Mouse (Mus musculus) left cerebral cortex, postnatal 4 days (tissue): ENCODE measurements at regions not wholly inside any gene's neighbourhood (a gene's known extent, or its start where the extent isn't known, plus 50 kb on each side); places are given as distances from the start of the nearest gene placed in this dataset.
A peak's percentile ranks its signal among the peaks of the same experiment; 100 is the strongest.

Source experiments
- DNase-seq: peaks from one replicate; pipeline ENCODE4 v3.0.0-alpha.2; 2022
- intact Hi-C: fragments of 180-260 bp; cut with DNase I; formaldehyde crosslinking; loops from one replicate; pipeline ENCODE4 v1.15.1; 2025

DNA sequence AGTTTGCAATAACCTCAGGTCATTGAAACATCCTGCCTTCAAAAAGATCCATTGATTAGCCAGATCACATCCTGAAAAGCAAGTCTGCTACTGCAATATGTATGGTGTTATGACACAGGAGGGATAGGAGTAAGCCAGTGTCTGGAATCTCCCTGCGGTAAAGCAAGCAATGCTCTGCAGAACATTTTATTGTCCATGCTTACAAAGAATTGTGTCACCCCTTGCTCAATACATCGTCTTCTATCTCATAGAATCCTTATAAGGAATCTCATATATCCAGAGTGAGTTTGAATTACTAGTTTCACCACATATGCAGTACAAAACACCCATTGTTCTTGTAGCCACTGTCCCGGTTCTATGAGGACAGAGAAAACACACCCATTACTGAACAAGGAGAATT, 162.1 kb upstream of the Usp25 start:
- no peak for DNase-seq
- intact Hi-C loops, result loop anchor here (5.0 kb wide), 1 partner anchor 474 kb away; no protein-coding TSS in a partner anchor

DNA sequence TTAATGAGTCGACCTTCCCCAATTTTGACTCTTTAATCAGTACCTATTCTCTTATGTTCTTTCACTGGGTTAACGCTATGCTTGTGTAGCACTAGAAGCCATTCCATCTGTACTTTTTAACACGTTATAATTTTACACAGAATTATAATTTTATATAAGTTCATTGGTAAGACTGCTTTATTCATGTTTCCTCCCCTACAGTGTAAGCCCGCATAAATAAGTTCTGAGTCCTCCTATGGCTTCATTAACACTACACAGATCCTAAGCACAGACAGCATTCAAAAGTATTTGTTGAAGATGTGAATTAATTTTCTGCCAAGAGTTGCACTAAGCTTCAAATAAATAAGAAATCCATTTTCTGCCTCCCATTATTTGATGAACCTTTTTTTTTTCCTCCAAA, 176.1 kb upstream of the Usp25 start:
- no peak for DNase-seq
- intact Hi-C loops, result no loop called here

DNA sequence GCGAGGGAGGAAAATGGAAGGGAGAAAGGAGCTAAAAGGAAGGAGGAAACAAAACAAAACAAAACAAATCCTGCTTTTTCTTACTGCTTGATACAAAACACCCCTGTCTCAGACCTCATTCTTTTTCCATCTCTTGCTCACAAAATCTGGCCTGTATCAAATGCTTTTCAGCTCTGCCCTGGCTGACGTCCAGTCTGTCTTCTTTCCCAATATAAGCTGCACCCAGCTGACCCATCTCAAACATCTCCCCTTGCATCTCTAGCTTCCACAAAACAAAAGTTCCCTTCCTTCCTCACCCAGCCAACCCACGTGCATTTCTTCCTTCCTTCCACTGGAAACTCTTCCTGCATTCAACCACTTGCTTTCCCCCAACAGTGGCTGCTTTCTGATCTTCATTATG, 183.1 kb upstream of the Usp25 start:
- DNase-seq, result peak; percentile 14
- intact Hi-C loops, result no loop called here

DNA sequence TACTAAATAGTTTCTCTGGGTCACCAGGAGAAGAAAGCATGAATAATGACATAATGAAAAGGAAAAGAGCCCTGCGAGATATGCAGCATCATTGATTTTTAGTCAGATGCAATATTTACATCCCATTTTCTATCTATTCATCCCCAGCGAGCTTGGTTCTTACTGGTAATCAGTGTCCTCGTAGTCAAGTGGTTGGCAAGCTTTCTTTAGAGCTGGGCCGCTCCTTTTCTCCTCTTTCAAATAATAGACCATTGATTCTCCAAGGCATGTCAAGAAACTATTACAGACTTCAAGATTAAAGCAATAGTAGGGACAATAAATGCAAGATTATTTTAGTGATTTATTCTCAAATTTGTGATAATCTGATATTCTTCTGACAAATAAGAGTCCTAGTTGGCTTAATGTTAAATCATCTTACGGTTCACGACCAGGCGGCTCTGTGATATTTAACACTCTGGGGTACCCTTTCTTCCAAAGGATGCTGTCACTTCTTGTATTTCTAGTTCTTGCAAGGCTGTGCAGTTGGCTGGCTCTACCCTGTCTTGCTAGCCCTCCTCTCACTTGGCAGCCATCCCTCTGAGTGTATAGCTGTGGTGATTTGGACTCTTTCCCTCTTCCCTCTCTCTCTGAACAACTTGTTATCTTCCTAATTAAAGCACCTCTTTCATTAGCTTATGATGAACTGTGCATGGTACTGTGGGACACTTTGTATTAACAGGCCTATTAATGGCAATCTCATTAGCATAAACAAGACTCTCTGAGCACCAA, 185.6 kb upstream of the Usp25 start:
- intact Hi-C loops, result no loop called here

DNA sequence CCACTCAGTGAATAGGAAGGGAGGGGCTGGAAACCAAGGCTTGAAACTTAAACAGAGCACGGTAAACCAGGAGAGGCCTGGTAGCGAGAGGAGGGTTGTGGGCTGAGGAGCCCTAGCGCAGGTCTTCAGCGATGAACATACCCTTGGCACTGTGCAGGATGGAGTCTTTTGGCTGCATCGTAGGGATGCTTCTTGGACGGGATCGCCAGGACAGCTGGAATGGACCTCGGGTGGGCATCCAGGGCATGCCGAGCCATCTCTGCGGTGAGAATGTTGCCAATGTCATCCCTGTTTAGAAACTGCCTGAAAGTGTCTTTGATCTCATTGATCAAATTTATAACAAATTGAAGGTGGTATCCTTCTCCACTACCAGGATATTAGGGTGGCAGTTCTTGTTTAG, 192.2 kb upstream of the Usp25 start:
- DNase-seq, result peak; percentile 43
- intact Hi-C loops, result no loop called here

More for the DNA sequence above, 185.6 kb upstream of the Usp25 start:
- peak; percentile 73 for DNase-seq

DNA sequence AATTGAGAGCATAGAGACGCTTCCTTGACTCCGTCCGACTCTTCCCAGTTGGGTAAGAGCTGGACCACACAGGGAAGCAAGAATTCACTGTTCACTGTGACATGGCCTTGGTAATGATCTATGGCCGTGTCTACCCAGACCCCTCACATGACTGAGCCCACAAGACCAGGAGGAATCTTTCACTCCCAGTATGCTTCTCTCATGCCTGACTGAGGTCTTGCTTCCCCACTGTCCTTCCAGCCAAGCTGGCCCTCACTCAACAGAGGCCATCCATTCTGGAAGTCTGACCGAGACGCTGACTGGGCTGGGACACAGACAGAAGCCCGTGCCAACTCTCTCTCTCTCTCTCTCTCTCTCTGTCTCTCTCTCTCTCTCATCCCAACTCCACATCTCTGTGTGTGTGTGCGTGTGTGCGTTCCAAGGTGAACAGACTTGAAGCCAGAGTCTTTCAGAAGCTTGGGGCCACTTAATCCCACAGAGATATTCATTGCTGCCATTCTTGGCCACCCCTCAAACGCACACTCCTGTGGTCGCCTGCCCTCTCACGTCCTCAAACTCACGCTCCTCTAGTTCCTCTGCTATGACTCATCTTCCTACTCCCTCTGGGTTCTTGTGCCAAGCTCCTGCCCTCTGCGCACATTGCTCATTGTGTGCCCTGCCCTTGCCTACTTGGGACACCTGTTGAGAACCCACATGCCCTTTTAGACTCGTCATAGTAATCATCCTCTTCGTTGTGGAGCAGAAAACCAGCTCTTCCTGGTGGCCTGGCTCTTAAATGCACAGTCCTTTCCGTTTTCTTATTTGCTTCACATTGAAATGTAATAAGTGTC, 197.2 kb upstream of the Usp25 start:
- intact Hi-C loops, result no loop called here
- no peak for DNase-seq

DNA sequence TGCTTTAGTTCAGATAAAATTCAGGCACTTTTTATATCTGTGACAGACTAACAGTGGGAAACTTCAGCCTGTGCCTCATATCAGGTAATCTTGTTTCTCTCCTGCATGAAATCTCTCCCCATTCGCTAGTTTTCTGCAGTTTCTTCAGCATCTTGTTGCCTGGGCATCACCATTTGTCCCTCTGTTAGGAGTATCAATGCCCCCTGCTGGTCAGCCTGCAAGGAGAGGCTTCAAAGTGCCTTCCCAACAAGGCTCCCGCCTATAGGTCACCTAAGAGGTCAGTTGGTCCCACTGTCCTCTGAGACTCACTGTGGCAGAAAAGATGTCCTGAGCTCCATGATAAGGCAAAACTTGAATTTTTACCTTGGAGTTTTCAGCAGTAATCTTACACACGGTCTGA, 209.8 kb upstream of the Usp25 start:
- peak; percentile 15 for DNase-seq
- intact Hi-C loops, result no loop called here

DNA sequence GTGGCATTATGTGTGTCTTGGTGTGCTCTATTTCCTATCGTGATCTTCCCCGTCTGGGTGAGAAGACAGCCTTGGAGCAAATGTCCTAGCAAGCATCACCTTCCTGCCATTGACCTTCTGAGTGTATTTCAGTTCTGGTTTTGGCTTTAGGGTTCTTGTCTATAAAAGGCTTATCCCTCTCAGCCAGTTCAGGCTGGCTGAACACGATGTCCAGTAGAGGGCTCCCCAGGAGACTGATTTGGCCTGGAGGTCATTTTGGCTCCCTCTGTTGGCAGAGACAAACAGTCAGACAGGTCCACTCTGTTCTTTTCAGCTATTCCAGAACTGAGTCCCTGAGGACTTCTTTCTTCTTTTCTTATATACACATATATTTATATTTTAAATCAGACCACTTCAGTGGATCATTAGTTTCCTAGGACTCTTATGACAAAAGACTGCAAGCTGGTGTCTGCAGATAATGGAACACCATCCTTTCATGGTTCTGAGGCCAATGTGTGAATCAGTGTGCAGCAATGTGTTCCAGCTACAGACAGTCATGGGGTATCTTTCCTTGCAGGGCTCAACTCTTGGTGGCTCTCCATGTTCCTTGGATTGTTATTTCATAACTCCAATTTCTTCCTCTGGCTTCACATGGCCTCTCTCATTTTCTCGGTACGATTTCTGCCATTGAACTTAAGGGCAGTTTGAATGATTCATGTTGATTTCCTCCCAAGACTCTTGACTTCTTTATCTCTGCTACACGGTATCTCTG, 226.9 kb upstream of the Usp25 start:
- DNase-seq, result peak; percentile 27
- intact Hi-C loops, result no loop called here

DNA sequence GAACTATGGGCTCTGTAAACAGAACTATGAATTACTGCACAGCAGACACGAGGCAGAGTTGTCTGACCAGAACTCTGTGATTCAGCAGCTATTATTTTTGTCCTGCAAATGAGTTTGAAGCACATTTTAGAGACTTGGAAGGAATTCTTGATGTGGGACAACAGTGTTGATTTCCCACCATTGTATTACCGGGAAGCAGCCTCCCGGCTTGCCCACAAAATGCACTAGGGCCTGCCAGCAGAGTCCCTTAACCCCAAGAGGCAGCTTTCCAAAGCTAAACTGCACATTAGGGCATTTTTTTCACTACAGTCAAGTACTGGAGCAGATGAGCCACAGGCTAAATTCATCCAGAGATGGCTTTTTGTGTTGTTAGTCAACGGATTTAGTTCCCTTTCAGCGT, 230.8 kb upstream of the Usp25 start:
- intact Hi-C loops, result no loop called here

DNA sequence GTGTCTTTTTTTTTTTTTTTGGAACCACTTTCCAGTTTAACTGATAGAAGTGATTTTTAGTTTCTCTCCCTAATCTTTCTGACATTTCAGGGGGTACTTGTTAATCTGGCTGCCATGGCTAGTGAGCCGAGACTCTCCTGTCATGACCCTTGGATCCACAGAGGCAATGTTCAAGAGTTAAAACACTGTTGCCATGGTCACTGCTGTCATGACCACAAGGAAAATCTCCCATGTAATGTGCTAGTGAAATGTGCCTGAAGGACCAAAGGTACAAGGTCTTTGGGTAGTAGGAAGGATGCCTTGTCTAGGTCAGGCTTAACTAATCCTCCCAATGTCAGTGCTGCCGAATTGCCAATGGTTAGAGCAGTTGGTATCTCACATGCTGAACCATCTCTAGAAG, 237.7 kb upstream of the Usp25 start:
- intact Hi-C loops, result no loop called here

More for the DNA sequence above, 230.8 kb upstream of the Usp25 start:
- DNase-seq, result no peak

DNA sequence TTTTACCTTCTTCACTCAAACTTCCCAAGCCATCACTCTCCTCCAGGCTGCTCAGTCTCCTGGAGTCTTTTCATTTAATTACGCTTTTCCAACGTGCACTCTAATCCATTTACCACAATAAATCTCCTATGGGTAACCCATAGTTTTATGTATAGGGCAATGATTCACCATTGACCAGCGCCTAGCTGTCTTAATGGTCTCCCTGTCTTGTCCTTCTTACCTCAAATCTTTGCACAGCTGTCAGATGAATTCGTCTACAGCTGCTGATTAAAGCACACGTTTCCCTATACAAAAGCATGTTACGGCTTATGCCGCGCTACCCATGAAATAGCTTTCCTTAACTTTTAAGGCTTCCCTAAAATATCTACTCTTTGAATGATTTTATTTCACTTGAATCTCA, 239.5 kb upstream of the Usp25 start:
- no peak for DNase-seq
- intact Hi-C loops, result no loop called here

More for the DNA sequence above, 237.7 kb upstream of the Usp25 start:
- DNase-seq, result no peak

DNA sequence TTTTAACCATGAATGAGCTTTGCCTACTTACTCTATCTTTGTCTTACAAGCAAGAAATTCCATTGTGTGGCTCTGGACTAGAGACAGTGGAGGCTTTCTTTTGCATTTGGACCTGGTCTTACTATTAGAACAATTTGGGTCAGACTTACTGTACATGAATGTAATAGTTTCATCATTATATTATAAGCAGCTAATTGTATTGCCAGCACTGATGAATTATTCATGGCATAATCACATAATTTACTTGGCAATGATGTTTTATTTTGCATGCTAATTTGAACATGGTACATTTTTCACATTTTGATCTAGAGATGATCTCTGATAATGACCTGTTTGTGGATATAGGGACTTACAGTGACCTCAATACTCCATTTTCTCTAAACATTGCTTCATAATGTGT, 240.0 kb upstream of the Usp25 start:
- intact Hi-C loops, result no loop called here

DNA sequence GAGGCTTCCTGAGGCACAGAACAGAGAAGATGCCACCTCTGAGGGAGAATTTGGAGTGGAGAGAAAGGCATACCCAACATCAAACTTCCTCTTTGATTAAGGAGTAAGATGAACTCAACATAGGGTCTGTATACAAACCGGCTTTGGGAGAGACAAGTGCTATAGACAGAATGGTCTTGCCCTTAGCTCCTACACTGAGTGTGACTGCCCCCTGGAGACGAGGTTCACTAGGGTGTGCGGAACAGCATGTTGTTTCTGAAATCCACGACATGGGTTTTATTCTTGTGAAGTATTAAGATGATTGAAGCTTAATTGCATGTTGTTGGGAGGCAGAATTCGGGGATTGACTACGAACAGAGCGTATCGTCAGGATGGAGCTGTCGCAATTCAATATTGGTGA, 244.9 kb upstream of the Usp25 start:
- intact Hi-C loops, result no loop called here
- peak; percentile 12 for DNase-seq

More for the DNA sequence above, 240.0 kb upstream of the Usp25 start:
- DNase-seq, result no peak

DNA sequence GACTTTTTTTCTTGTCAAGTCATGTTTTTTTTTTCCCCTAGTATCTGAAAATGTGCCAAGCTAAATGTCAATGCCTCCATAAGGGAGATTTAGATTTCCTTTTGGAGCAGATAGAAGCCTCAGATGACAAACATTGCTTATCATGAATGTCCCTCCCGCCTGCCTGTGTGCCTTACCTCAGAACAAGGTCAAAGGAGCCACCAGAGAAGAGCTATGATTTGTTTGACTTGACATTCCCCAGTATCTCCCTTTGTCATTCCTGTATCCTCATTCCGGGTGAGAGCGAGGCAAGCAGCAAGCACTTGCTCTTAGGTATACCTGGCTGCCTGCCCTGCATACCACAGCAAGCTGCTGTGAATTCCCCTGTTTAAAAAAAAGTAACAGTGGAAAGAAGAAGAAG, 246.9 kb upstream of the Usp25 start:
- intact Hi-C loops, result no loop called here

DNA sequence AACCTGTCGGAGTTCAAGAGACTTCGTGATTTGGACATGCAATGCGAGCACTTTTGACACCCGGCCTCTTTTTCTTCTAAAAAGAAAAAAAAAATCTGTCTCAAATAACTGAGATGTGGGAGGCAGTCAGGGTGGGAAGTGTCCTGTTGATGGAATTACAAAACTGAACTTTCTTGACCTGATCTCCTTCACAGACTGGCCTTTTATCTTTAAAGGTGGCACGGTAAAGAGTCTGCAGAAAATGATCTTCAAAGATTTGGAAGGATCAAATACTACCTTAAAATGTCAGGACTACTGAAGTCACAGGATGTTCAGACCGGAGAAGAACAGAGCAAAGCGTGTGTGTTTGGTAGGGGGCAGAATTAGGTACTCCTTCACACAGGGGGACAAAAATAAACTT, 248.0 kb upstream of the Usp25 start:
- intact Hi-C loops, result no loop called here
- DNase-seq, result no peak

More for the DNA sequence above, 246.9 kb upstream of the Usp25 start:
- no peak for DNase-seq

DNA sequence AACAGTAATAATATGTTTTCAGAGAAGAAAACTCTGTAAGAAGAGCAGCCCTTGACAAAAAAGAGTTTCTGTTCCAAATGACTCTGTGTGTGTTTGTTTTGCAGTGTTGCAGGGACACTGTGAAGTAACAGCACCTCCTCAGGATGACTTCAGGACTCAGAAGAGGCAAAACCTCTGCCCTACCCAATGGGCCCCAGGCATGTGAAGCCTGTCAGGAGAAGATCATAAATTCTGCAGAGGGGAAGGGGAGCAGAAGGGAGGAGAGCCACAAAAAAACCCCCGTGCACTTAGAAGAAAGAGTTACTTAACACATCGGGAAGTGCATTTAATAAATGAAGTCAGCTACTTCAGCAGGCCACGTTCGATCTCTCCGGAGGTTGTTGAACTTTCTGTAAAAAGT, 248.5 kb upstream of the Usp25 start:
- no peak for DNase-seq
- intact Hi-C loops, result no loop called here

DNA sequence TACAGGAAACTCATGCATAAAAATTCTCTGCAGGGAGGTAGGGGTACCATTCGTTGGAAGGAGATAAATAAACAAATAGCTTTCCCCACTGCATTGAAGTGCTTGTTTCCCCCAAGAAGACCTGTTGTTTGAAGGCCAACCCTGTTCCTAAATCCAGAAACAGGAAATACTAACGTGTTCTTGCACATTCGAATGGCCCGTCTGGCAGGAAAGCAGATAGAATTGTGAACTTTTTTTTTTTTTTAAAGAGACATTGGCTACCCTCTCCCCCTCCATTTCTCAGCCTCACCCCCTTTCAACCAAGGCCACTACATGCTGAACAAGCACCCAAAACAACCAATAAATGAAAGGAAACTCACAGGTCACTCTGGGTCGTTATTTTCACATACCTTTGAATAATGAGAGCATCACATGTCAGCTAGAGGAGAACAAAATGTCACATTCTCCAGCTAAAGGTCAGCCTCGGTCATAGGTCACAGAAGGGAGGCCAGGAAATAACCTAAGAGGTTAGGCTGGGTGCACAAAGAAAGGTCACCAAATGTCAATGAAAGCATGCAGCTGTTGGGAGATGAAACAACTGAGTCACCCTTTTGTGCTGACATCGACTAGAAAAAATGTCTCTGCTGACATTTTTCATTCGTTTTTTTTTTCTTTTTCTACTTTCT, 250.8 kb upstream of the Usp25 start:
- no peak for DNase-seq
- intact Hi-C loops, result no loop called here

DNA sequence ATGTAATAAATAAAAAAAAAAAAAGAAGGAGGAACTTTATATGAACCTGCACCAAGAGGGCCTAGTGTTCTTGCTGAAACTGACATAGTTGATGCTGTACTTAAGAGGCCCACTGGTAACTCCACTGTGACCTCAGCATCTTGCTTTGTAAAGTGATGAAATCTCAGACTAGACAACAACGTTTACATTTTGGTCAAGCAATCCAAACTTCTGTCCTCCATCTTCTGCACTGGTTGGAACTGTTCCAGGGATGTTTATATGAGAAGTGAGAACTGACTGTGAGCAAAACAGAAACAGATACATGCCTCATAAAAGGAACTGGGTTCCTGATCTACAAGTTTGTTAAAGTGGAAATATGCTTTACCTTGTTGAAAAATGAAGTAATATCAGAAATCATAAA, 251.7 kb upstream of the Usp25 start:
- no peak for DNase-seq
- intact Hi-C loops, result no loop called here

DNA sequence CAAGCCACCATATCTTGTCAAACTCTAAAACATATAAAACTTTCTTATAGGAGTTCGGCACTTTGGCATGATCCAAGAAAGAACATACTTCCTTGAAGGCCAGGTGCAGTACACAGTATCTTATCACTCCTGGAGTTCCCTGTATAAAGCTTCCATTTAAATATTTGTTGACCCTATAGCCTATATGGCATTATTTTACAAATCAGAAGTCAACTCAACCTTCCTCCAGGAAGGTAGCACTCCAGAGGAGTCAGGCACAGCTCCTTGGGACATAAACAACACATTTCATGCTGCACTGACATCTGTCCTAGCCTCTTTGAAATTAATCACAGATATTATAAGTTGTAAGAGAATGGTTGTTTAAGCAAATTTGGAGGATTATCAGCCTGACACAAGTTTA, 252.5 kb upstream of the Usp25 start:
- intact Hi-C loops, result no loop called here
- no peak for DNase-seq

DNA sequence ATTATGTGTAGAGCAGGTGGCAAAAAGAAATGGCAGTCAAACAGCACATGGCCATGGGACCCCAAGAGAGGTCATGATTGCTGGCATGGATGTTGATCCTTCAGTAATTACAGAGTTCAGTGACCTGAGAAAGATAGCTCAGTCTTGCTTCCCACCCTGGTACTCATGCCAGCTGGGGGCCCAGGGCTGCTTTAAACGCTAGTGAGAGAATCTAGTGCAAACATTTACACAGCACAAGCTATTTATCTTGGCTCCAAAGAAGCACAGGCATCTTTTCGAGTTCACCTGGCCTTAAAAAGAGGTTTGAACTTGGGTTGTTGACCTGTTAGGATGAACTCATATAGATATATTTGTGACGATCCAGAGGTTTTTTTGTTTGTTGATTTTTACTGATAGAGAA, 258.6 kb upstream of the Usp25 start:
- no peak for DNase-seq
- intact Hi-C loops, result no loop called here

DNA sequence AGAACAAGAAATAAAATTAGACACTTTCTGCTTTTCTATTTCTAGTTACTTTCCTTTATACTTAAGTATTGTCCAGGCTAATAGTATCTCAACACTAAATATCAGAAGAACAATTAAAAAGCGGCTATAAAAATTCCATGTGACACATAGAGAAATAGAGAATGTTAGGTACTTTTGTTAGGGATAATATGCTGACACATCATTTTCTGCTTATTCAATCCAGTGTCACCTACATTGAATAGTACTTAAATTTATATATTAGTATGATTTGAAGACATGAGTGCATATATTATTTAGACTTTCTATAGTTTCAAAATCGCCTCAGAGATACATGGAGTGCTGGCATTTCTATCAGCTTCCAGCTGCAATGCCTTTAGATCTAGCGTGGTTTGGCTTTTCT, 267.1 kb upstream of the Usp25 start:
- DNase-seq, result no peak
- intact Hi-C loops, result no loop called here
